Mouse (Mus musculus) gastrocnemius, postnatal 14 days (tissue): ENCODE results near the gene Ercc2. TPM values are rescaled to one million over a fixed set of nuclear protein-coding genes. Genes with fewer than 3 reads are reported as not detected.

Experiments
- DNase-seq: peaks from one replicate; pipeline ENCODE4 v3.0.0; 2021; ENCODE audit warnings: mixed read lengths
- intact Hi-C: fragments of 180-260 bp; cut with DNase I; formaldehyde crosslinking; loops from one replicate; pipeline ENCODE4 v1.15.1; 2025; ENCODE audit warnings: low total_unique reads
- total RNA-seq, 2 experiments: library from RNA; stranded (reverse); gene quantifications; 2 replicates each; pipeline ENCODE4 v1.2.3; 2021

Gene Ercc2
- total RNA-seq, 2 experiments from 2014 or later = 6.1 to 7.8 TPM

DNA sequence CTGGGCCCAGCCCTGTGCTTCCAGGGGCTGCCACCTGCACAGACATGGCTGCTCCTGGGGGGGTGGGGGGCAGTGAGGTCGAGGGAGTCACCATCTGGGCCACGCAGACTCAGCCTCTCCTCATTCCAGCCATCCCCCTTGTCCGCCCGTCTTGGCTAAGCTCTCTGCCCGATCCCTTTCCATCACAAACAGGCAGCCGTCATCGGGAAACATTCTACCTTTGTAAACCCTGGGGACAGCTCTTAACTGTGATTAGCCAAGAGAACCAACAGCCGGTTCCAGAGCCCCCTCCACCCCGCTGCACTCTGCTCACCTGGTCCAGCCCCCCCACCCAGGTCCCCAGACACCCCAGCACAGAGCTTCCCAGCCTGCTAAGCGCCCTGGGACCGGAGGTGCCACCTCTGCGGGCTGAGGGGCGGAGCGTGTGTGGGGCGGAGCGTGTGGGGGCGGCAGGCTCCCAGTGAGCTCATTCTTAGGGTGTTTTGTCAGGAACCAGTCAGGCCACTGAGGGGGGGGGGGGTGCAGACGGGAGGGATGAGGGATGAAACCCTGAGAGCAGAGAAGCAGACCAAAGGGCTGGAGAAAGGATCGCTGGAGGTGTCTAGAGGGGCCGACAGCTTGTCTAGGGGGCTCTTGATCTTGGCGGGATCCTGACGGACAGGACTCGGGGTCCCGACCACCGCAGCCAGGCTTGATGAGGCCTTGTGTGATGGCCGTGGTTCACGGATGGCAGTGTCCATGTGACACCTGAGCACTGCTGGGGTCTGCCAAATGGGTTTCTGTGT, 17.9 kb downstream of the Ercc2 start:
- intact Hi-C loops = loop anchor here (5.0 kb wide), 1 partner anchor 48 kb away; no protein-coding TSS in a partner anchor
- DNase-seq = no peak

DNA sequence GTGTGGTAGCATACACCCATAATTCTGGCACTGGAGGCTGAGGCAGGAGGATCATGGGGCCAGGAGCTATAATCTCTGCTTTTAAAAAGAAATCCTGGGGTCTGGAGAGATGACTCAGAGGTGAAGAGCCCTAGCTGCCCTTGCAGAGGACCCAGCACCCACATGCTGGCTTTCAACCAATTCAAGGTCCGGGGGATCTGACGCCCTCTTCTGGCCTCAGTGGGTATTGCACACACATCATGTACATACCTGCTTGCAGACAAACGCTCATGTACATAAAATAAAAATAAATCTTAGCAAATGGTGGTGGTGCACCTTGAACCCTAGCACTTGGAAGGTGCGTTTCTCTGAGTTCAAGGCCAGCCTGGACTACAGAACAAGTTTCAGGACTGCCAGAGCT, 19.1 kb downstream of the Ercc2 start:
- intact Hi-C loops = no loop called here
- DNase-seq = no peak

DNA sequence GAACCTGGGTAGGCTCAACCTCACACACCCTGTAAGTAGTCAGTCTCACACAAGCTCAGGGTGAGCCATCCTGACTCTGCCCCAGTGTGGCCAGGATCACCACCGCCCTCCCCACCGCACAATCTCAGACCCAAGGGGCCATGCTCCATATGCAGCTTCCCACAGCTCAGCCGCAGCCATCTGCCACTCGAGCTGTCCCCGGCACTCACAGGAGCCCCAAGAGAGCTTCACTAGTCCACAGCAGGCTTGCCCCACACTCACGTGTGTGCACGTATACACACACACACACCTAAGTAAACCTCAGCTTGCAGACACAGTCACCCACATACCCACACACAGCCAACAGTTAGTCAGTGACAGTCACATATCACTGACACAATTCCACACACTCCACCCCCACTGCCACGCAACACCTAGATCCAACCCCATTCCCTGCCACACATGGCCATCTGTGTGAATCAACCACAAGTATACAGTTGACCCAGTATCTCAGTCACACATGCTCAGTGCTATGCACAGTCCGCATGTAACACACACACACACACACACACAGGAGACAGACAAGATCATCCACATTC, 20.8 kb downstream of the Ercc2 start:
- no peak for DNase-seq
- intact Hi-C loops = no loop called here

DNA sequence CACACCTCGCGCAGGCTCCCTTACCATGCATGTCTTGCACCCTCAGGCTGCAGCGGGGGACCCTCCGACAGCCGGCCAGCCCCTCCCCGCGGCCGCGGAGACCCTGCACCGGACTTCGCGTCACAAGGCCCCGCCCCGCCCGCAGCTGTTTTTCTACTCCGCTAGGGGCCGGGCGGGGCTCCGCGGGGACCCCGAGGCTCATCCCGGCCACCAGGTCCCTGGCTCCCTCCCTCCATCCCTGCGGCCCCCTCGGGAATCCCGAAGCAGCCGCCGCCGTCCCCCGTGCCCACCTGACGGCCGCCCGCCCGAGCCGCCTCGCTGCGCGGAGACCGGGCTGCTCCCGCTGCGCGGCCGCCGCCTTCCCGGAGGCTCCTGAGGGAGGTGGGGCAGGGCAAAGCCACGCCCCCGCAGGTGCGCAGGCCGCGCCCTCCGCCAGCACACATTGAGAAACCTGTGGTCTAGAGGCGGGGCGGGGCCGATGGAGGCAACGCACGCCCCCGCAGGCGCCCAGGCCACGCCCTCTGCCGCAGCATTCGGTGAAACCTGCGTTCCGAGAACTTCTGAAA, 22.0 kb downstream of the Ercc2 start, which contains the start of gene Klc3:
Gene Klc3, minus strand, starts transcription at position 374 of the 566 bp plus-strand sequence.
- intact Hi-C loops = no loop called here
- no peak for DNase-seq

DNA sequence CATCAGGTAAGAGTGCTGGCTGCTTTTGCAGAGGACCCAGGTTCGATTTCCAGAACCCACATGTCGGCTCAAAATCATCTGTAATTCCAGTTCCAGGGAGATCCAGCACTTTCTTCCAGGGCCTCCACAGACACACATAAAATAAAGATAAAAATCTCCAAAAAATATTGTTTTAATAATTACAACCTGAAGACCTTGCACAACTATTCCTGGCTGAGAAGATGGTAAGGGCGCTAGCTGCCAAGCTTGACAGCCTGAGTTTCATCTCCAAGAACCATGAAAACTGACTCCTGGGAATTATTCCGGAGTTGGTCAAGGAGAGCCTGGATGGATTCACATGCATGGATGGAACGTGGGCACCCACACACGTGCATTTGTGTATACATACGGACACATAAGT, 22.7 kb downstream of the Ercc2 start, which contains the start of gene Ckm:
Gene Ckm, plus strand, starts transcription at position 301 of the 400 bp plus-strand sequence.
- DNase-seq = no peak
- intact Hi-C loops = no loop called here

DNA sequence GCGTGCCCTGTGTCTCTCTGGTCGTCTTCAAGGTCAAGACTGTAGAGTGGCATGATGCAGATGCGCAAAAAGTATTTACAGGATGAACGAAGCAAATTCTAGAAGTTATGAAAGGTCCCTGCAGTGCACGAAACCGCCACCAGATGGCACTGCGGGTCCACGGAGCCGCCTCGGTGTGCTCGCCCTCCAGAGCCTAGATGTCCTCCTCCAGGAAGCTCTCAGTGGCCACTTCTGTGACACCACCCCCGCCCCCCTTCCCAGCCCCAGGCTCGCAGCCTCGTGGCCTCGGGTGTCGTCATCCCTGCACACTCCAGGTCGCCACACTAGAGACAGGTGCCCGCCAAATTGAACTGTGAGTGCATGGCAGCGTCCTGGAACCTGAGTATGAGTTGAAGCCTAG, 23.6 kb downstream of the Ercc2 start:
- intact Hi-C loops = no loop called here
- peak; percentile 78 for DNase-seq

DNA sequence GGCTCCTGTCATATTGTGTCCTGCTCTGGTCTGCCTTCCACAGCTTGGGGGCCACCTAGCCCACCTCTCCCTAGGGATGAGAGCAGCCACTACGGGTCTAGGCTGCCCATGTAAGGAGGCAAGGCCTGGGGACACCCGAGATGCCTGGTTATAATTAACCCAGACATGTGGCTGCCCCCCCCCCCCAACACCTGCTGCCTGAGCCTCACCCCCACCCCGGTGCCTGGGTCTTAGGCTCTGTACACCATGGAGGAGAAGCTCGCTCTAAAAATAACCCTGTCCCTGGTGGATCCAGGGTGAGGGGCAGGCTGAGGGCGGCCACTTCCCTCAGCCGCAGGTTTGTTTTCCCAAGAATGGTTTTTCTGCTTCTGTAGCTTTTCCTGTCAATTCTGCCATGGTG, 27.9 kb downstream of the Ercc2 start:
- intact Hi-C loops = no loop called here
- DNase-seq = peak; percentile 63

DNA sequence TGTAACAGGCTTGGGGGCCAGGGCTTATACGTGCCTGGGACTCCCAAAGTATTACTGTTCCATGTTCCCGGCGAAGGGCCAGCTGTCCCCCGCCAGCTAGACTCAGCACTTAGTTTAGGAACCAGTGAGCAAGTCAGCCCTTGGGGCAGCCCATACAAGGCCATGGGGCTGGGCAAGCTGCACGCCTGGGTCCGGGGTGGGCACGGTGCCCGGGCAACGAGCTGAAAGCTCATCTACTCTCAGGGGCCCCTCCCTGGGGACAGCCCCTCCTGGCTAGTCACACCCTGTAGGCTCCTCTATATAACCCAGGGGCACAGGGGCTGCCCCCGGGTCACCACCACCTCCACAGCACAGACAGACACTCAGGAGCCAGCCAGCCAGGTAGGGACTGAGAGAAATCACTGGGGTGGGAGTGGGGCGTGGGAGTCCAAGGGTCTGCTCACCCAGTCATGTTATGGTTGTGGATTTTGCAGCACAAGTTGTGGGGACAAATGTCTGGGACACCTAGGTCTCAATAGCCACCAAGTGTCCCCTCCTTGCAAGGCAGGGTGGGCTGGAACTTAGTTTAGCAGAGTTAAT, 29.0 kb downstream of the Ercc2 start:
- peak; percentile 93 for DNase-seq
- intact Hi-C loops = no loop called here

DNA sequence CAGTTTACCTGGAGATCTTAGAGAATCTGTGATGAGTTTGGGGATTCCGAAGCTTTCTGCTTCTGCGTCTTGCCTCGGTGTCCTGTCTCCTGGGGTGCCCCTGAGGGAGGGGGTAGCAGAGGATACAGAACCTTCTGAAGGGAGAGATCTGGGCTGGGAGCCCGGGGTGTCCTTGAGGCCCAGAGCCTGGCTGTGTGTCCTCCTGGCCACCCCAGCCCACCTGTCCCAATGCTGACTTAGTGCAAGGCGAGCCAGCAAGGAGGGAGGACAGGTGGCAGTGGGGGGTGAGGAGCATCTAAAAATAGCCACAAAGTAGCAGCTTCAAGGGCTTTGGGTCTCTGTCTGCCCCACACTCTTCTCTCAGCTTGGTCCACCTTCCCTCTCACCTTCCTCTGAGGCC, 30.0 kb downstream of the Ercc2 start:
- intact Hi-C loops = no loop called here
- DNase-seq = peak; percentile 70

DNA sequence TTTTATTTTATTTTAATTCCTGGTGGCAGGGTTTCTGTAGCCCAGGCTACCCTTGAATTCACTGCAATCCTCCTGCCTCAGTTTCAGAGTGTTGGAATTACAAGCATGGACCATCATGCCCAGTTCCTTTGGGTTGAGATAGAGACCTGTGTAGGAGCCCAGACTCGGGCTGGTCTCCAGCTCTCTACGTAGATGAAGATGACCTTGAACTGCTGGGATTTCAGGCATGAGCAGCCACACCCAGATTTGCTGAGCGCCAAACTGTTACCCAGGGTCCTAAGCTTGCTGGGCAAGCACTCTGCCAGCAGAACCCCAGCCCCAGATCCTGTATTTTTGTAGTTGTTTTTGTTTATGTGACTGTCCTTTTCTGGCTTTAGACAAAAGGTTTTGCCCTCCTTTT, 31.7 kb downstream of the Ercc2 start:
- DNase-seq = no peak
- intact Hi-C loops = no loop called here

DNA sequence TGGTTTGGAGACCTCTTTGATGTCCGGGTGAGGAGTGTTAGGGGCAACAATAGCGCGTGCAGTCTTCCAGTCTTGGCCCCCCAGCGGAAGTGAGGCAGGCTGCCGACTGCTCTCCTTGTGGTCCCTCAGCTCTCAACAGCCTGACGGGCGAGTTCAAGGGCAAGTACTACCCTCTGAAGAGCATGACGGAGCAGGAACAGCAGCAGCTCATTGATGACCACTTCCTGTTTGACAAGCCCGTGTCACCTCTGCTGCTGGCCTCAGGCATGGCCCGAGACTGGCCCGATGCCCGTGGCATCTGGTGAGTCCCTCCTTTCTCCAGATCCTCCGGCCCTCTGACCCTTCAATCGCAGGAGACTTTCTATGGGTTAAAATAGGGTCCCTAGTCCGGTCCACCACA, 34.8 kb downstream of the Ercc2 start:
- DNase-seq = no peak
- intact Hi-C loops = no loop called here

DNA sequence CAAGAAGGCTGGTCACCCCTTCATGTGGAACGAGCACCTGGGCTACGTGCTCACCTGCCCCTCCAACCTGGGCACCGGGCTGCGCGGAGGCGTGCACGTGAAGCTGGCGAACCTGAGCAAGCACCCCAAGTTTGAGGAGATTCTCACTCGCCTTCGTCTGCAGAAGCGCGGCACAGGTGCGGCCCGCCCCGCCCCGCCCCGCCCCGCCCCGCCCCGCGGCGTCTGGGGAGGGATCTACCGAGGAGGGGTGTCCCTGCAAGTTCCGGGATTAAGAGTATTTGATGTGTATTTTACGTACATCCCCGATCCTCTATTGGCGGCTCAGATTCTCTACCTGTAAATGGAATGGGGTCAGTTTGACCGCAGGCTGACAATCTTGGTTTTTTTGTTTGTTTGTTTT, 38.3 kb downstream of the Ercc2 start:
- intact Hi-C loops = no loop called here
- DNase-seq = no peak

DNA sequence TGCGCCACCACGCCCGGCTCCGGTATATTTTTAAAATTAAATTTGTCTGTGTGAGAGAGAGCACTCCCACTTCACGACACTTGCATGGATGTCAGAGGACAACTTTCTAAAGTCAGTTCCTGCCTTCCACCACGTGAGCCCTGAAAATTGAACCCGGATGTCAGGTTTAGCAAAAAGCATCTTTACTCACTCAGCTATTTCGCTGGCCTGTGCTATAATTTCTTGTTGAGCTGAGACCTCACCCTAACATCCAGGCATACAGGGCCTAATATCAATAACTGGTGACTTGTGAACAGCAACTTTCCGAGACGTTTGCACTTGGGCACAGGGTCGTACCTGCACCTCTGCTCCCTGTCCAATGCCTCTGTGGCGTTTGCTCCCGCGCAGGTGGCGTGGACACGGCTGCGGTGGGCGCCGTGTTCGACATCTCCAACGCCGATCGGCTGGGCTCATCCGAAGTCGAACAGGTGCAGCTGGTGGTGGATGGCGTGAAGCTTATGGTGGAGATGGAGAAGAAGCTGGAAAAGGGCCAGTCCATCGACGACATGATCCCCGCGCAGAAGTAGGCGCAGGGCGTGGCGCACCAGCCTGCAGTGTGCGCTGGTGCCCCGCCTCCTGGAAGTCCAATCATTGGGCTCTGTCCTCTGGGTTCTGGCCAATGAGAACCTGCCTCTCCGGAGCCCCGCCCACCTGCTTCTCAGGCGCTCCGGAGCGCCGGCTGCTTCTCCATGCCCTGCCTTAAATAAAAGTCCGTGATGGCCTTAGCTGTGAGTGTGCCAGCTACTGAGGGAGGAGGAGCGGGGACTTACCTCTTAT, 39.2 kb downstream of the Ercc2 start:
- intact Hi-C loops = no loop called here
- DNase-seq = peak; percentile 85

DNA sequence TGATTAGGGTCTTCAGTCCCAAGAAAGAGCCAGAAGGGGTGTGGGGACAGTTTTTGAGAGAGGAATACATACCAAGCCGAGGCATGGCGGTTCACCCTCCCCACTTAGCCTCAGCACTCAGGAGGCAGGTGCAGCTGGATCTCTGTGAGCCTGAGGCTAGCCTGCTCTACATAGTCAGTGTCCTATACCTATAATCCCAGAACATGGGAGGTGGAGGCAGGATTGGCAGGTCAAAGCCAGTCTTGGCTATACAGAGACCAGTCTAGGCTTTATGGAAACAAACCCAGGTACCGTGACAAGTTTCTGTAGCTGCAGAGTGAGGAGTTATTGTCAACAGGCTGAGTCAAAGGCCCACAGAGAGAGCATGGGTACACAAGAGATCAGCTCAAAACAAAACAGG, 41.3 kb downstream of the Ercc2 start:
- no peak for DNase-seq
- intact Hi-C loops = no loop called here

DNA sequence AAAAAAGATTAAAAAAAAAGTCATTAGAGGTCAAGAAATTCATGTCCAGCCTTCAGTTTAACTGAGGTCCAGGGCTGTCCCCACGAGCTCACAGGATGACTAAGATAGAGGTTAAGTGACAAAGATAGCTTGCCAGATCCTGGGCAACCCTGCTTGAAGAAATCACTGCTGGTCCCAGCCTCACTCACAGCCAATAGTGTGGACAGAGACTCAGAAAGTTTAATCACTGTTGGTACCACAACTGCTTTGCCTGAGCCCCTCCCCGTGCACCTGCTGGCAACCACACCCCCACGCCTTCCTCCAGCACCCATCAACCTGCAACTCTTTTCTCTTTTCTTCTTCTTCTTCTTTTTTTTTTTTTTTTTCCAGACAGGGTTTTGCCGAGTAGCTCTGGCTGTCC, 42.2 kb downstream of the Ercc2 start:
- intact Hi-C loops = no loop called here

DNA sequence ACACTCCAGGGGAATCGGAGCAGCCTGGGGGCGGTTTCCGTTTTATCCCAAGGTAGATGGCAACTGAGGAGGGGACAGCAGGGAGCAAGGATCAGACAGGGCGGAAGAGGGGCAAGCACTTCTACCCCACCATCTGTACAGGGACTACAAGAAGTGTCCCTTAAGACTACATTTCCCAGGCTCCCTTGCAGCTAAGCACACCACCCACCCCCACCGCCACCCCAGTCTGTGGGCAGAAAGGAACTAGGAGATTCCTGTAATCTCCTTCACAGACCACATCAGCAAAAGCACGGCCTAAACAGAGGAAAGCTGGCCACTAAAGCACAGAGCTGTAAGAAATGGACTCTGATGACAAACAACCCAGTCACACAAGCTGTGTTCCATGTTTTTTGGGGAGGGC, 44.5 kb downstream of the Ercc2 start:
- intact Hi-C loops = no loop called here
- no peak for DNase-seq

More for the DNA sequence above, 42.2 kb downstream of the Ercc2 start:
- no peak for DNase-seq

DNA sequence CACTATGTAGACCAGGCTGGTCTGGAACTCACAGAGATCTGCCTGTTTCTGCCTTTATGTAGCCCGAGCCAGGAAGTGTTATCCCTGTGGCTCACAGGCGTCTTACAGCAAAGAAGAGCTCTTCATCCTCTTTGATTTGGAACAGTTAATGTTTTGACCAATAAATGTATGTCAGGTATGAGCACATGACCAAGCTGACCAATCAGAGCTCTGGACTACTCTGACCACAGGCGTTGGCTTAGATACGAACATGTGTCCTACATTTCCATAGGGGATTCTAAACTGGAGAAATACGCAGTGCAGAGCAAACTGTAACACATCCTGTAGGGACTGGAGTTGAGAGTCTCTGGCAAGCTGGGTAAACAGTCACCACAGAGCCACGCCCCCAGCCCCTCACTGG, 45.1 kb downstream of the Ercc2 start:
- intact Hi-C loops = no loop called here
- DNase-seq = no peak

DNA sequence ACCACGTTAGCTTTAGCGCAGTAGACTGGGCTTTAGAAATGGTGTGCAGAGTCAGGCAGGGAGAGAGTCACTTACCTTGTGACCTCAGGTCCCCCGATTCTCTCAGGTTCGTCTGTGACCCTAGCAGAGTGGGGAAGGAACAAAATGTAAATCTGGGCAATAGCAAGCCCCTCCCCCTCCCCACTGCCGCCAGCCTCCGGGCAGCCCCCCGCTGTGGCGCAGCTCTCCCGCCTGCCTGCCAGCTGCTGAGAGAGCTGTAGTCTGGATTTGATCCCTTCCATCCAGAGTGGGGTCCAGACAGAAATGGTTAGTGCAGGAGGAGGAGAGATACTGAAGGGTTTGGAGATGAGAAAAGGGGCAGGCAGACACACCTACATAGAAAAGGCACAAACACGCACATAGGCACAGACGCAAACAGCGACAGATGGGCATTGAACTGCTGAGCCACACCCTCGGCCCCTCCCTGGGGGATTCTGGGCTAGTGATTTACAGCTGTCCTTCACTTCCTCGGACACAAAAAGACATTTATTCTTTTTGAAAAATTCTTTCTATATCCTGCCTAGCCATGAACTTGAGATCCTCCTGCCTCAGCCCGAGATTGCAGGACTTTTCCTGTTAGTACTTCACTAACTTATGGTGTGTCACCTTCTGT, 46.3 kb downstream of the Ercc2 start:
- intact Hi-C loops = no loop called here
- no peak for DNase-seq

DNA sequence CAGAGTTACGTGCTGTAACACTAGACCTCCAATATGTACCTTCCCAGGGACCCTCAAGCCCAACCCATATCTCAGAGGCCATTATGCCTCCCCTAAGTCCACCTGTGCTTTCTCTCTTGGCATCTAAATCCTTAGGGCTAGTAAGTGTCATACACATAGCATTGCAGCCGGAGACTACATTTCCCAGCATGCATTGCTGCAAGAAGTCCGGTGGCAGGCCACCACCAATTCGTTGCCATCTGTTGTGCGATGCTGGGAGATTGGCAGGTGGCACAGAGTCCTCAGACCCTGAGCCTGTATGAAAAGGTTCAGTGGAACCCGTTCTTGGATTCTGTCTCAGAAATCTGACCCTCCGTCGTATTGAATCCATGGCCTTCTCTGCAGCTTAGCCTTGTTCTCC, 47.9 kb downstream of the Ercc2 start:
- no peak for DNase-seq
- intact Hi-C loops = no loop called here
